Mouse (Mus musculus): ENCODE results near the gene Coro1b. TPM values are rescaled to one million over a fixed set of nuclear protein-coding genes. Genes with fewer than 3 reads are reported as not detected.

Coro1b gene
- polyA plus RNA-seq, 1 experiment from 2014 or later, result 119 TPM

DNA sequence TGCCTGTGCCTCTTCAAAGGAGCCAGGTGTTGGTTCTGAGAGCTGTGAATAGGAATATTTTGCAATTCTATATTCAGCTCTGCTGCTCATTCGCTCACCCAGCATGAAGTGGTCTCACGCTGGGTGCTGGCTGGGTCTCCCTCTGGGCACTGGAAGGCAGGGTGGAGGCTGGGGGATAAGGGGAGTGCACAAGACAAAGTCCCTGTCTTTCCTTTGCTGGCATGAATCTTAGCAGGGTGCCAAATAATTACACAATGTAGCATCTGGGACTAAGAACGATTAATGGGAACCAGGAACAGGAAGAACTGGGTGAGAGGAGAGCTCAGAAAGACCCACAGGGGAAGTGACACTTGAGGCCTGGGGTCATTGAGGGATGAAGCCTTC lies 1.4 kb upstream of the Coro1b start:
- 43% methylated on average over 3 of the region's 3 CpGs for WGBS

DNA sequence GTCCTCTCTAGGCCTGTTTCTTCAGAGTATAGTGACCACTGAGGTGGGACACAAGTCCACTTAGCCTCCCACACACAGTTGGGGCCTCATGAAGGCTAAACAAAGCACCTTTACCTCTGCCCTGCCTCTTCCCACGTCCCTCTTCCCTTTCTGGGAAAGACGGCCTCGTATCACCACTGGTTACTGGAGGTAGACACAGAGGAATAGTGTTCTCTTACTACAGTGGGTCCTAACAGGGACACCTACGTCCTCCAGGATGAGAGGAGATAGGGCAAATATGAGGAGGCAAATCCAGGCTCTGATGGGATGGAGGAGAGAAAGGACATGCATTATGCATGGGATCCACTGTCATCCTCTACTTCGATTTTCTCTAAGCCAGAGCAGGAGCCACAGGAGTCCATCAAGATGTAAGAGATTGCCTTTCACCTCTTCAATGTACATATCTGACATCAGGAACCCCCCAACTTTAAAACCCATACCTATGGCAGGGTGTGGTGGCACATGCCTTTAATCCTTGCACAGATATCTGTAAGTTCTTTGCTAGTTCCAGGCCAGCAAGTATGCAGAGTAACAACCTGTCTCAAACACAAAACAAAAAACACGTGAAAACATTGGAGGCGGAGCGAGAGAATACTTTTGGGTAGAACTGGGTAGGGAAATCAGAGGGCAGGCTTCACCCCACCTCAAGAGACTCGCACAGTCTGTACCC lies 483 bp upstream of the Coro1b start:
- Histone ChIP-seq H3K9me3 (no peaks in the 10 kb centered on the region), H3K4me2 (peak overlapping the region; percentile 82), H3K4me1 (replicated peaks) (peaks cover 26% of the 10 kb centered on the region), H3K4me3 (peak overlapping the region; percentile 81), H3K27ac (replicated peaks) (peak overlapping the region; percentile 74), H3K36me3 (peaks cover 5% of the 10 kb centered on the region; the same call in 1 of the 2 replicates), H3K27me3 (no peaks in the 10 kb centered on the region), H3K9ac (peak overlapping the region; percentile 87)
- 35% methylated on average over 9 of the region's 9 CpGs for WGBS
- ATAC-seq (ENCODE audit: low FRiP score, low read depth), result peak; percentile 36

More for the DNA sequence above, 1.4 kb upstream of the Coro1b start:
- H3K9ac ChIP-seq, result no peak overlapping the region
- H3K27me3 ChIP-seq, result no peaks in the 10 kb centered on the region
- H3K36me3 ChIP-seq, result peaks cover 5% of the 10 kb centered on the region; the same call in 1 of the 2 replicates
- no peak for ATAC-seq (ENCODE audit: low FRiP score, low read depth)
- H3K27ac ChIP-seq (replicated peaks), result no peak overlapping the region
- H3K9me3 ChIP-seq, result no peaks in the 10 kb centered on the region
- peaks cover 26% of the 10 kb centered on the region for H3K4me1 ChIP-seq (replicated peaks)
- no peak overlapping the region for H3K4me2 ChIP-seq
- H3K4me3 ChIP-seq, result no peak overlapping the region

DNA sequence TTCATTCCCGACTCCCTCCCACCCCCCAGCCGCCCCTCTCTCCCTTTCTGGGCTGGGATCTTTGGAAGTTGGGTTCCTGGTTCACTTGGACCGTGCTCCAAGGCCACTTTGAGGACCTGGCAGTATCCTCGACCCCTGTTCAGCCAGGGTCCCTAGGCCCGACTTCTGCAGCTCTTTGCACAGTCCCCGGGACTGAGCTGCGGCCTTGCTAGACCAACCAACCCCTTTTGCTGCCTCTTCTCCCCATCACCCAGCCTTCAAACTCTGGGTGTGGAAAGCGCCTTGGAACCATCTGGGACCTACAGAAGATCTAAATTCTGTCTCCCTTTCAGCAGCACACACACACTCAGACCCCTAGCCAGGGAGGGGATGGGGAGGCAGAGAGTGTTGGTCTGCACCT lies 400 bp downstream of the Coro1b start:
- no peaks in the 10 kb centered on the region for H3K9me3 ChIP-seq
- 4% methylated on average over 8 of the region's 8 CpGs for WGBS
- peak overlapping the region; percentile 74 for H3K27ac ChIP-seq (replicated peaks)
- H3K27me3 ChIP-seq, result no peaks in the 10 kb centered on the region
- peak; percentile 0; the same call in 1 of the 2 replicates for ATAC-seq (ENCODE audit: low FRiP score, low read depth)
- H3K4me2 ChIP-seq, result peak overlapping the region; percentile 82
- peaks cover 26% of the 10 kb centered on the region for H3K4me1 ChIP-seq (replicated peaks)
- peaks cover 5% of the 10 kb centered on the region; the same call in 1 of the 2 replicates for H3K36me3 ChIP-seq
- peak overlapping the region; percentile 87 for H3K9ac ChIP-seq
- peak overlapping the region; percentile 81 for H3K4me3 ChIP-seq

DNA sequence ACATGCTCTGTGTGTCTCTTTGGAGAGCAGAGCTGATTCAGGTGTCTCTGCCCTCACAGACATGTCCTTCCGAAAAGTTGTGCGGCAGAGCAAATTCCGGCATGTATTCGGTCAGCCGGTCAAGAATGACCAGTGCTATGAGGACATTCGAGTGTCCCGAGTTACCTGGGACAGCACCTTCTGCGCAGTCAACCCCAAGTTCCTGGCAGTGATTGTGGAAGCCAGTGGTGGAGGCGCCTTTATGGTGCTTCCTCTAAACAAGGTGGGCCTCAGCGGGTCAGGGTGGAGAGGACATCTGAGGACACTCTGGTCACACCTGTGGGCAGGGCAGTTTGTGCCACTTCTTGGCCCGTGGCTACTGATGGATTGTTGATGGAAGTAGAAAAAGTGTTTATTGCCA lies 864 bp downstream of the Coro1b start:
- no peak for ATAC-seq (ENCODE audit: low FRiP score, low read depth)
- Histone ChIP-seq H3K27me3 (no peaks in the 10 kb centered on the region), H3K9me3 (no peaks in the 10 kb centered on the region), H3K4me1 (replicated peaks) (peaks cover 26% of the 10 kb centered on the region), H3K4me2 (peak overlapping the region; percentile 82), H3K9ac (peak overlapping the region; percentile 87), H3K4me3 (peak overlapping the region; percentile 81), H3K36me3 (peaks cover 5% of the 10 kb centered on the region; the same call in 1 of the 2 replicates), H3K27ac (replicated peaks) (no peak overlapping the region)
- WGBS, result 92% methylated on average over 11 of the region's 11 CpGs

DNA sequence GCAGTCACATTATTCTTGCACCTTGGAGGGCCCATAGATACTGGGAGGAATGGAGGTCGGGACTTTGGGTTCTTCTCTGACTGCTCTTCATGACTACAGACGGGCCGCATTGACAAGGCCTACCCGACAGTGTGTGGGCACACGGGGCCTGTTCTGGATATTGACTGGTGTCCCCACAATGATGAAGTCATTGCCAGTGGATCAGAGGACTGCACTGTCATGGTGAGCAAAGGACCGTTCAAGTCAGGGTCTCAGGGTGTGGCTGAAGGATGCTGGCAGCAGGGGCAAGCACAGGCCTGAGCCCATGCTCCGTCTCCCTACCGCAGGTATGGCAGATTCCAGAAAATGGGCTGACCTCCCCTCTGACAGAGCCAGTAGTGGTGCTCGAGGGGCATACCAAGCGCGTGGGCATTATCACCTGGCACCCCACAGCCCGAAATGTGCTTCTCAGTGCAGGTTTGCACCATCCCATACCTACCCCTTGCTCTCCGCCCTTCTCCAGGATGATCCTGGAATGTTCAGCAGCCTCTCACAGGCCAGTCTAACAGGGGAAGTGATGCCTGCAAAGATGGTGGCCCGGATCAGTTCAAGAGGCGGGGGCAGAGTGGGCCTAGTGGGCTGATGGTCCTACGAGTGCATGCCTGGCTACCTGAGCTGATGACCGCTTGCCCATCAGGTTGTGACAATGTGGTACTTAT lies 1.5 kb downstream of the Coro1b start:
- WGBS, result 96% methylated on average over 17 of the region's 17 CpGs
- H3K9ac ChIP-seq, result no peak overlapping the region

DNA sequence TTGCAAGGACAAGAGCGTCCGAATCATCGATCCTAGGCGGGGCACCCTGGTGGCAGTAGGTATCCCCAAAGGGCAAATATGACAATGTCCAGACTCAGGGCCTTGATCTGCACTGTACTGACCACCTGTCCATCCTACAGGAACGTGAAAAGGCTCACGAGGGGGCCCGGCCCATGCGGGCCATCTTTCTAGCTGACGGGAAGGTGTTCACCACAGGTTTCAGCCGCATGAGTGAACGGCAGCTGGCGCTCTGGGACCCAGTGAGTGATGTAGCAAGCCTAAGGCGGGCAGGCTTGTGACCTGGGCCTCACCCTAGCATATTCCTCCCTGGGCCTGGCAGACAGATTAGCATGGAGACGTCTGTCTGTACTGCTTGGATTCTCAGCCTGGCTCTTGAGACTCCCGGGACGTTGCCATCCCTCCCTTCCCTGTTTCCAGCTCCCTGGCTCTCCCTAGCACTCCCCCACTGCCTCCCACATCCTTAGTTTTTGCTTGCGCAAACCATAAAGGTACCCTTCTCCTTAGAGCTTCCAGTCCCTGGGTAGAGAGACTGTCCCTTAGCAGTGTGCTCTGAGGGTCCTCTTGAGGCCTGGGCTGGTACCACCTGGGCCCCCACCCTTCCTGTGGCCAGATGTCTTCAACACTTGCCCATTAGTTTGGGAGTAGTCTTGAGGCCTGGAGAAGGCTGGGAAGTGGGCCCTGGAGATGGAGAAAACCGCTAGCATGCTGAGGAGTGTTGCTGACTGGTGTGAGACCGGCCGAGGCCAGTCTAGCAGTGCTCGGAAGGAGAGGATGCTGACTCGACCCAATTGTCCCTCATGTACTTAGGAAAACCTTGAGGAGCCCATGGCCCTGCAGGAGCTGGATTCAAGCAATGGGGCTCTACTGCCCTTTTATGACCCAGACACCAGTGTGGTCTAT lies 2.4 kb downstream of the Coro1b start:
- no peaks in the 10 kb centered on the region for H3K9me3 ChIP-seq
- WGBS, result 90% methylated on average over 22 of the region's 22 CpGs
- ATAC-seq (ENCODE audit: low FRiP score, low read depth), result no peak
- peaks cover 26% of the 10 kb centered on the region for H3K4me1 ChIP-seq (replicated peaks)
- no peak overlapping the region for H3K27ac ChIP-seq (replicated peaks)
- peaks cover 5% of the 10 kb centered on the region; the same call in 1 of the 2 replicates for H3K36me3 ChIP-seq
- H3K4me2 ChIP-seq, result no peak overlapping the region
- H3K4me3 ChIP-seq, result no peak overlapping the region
- no peak overlapping the region for H3K9ac ChIP-seq
- H3K27me3 ChIP-seq, result no peaks in the 10 kb centered on the region

More for the DNA sequence above, 1.5 kb downstream of the Coro1b start:
- H3K27me3 ChIP-seq, result no peaks in the 10 kb centered on the region
- no peaks in the 10 kb centered on the region for H3K9me3 ChIP-seq
- peaks cover 26% of the 10 kb centered on the region for H3K4me1 ChIP-seq (replicated peaks)
- H3K27ac ChIP-seq (replicated peaks), result no peak overlapping the region
- H3K4me2 ChIP-seq, result peak overlapping the region; percentile 82
- H3K4me3 ChIP-seq, result peak overlapping the region; percentile 81; the same call in 1 of the 2 replicates
- H3K36me3 ChIP-seq, result peaks cover 5% of the 10 kb centered on the region; the same call in 1 of the 2 replicates
- ATAC-seq (ENCODE audit: low FRiP score, low read depth), result no peak

DNA sequence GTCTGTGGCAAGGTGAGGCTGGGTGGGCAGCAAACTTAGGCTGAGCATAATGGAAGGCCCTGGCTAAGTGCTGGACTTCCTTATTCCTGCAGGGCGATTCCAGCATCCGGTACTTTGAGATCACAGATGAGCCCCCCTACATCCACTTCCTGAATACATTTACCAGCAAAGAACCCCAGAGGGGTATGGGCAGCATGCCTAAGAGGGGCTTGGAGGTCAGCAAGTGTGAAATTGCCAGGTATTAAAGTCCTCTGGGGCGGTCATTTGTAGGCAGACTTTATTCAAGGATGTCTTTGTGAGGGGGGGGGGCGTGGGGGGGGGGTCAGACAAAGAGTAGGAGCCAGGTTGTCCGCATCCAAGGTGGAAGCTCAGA lies 3.1 kb downstream of the Coro1b start:
- ATAC-seq (ENCODE audit: low FRiP score, low read depth), result no peak
- no peak overlapping the region for H3K9ac ChIP-seq
- H3K4me3 ChIP-seq, result no peak overlapping the region
- no peak overlapping the region for H3K27ac ChIP-seq (replicated peaks)
- 77% methylated on average over 5 of the region's 5 CpGs for WGBS
- peaks cover 26% of the 10 kb centered on the region for H3K4me1 ChIP-seq (replicated peaks)
- H3K9me3 ChIP-seq, result no peaks in the 10 kb centered on the region
- H3K27me3 ChIP-seq, result no peaks in the 10 kb centered on the region
- no peak overlapping the region for H3K4me2 ChIP-seq
- peaks cover 6% of the 10 kb centered on the region; the same call in 1 of the 2 replicates for H3K36me3 ChIP-seq

DNA sequence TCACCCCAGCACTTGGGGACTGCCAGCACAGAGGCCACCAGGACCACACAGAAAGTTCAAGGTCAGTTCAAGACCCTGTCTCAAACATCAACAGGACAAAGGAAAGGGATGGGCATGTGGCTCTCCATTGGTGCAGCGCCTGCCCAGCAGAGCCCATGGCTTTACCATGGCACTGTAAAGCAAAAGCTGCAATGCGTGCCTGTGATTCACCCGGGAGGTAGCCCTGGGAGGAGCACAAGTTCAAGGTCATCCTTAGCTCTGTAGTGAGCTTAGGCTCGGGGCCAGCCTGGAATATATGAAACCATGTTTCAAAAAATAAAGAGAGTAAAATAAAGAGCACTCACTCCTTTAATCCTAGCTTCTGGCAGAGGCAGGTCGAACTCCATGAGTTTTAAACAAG lies 3.5 kb downstream of the Coro1b start:
- Histone ChIP-seq H3K4me2 (no peak overlapping the region), H3K9me3 (no peaks in the 10 kb centered on the region), H3K27me3 (no peaks in the 10 kb centered on the region), H3K9ac (no peak overlapping the region), H3K27ac (replicated peaks) (no peak overlapping the region), H3K4me3 (no peak overlapping the region), H3K36me3 (peaks cover 10% of the 10 kb centered on the region; the same call in 1 of the 2 replicates), H3K4me1 (replicated peaks) (peaks cover 26% of the 10 kb centered on the region)
- no peak for ATAC-seq (ENCODE audit: low FRiP score, low read depth)
- 83% methylated on average over 5 of the region's 5 CpGs for WGBS

DNA sequence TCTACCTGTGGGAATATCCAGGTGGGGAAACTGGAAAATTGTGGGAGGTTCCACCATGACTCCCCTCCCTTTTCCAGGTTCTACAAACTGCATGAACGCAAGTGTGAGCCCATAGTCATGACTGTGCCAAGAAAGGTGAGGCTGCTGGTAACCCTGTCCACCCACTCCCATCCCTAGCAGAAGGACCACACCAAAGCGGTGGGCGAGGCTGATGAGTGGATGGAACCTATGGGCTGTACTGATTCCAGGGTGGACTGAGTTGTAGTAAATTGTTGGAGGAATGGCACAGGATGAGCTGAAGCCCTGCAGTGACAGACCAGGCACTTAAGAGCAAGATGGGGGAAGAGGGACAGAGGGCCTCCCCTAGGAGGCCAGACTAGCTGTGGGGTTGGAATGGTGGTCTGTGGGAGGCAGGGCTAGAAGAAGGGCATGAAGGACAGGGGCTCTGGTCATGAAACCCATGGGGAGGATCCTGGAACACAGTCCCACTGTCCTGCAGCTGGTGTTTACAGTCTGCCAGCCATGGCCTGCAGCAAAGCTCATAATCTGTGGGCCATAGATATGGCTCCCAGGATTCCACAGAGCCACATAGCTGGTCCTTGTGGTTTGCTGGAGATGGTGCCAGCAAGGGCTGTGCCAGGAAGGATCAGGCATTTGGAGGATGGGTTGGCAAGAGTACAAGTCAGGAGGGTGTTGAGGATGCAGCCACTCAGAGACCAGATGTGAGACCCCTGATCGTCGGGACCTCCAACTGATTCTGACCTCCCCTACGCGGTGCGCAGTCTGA lies 4.2 kb downstream of the Coro1b start:
- no peak overlapping the region; the same call in 1 of the 2 replicates for H3K27ac ChIP-seq (replicated peaks)

DNA sequence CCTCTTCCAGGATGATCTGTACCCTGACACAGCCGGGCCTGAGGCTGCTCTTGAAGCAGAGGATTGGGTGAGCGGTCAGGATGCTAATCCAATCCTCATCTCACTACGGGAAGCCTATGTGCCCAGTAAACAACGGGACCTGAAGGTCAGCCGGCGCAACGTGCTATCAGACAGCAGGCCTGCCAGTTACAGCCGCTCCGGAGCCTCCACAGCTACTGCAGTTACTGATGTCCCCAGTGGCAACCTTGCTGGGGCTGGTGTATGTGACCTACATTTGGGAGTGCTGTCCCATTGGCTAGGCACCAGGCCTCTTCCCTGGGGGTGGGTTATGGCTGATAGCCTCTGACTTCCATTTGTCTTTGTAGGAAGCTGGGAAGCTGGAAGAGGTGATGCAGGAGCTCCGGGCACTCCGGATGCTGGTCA lies 4.8 kb downstream of the Coro1b start, which contains the start of gene Ptprcap:
Ptprcap (plus strand) TSS at position 373 of the 423 bp plus-strand sequence.
- no peak for ATAC-seq (ENCODE audit: low FRiP score, low read depth)
- H3K27ac ChIP-seq (replicated peaks), result no peak within 1 kb of the TSS; the same call in 1 of the 2 replicates
- no peaks in the 10 kb centered on the region for H3K9me3 ChIP-seq
- no peak within 1 kb of the TSS for H3K9ac ChIP-seq
- no peak within 1 kb of the TSS for H3K4me2 ChIP-seq
- H3K4me1 ChIP-seq (replicated peaks), result peaks cover 18% of the 10 kb centered on the region
- peaks cover 20% of the 10 kb centered on the region; the same call in 1 of the 2 replicates for H3K36me3 ChIP-seq
- WGBS, result 72% methylated on average over 11 of the region's 11 CpGs
- no peaks in the 10 kb centered on the region for H3K27me3 ChIP-seq
- no peak within 1 kb of the TSS for H3K4me3 ChIP-seq

More for the DNA sequence above, 4.2 kb downstream of the Coro1b start:
- no peak for ATAC-seq (ENCODE audit: low FRiP score, low read depth)
- Histone ChIP-seq H3K36me3 (peaks cover 14% of the 10 kb centered on the region; the same call in 1 of the 2 replicates), H3K27me3 (no peaks in the 10 kb centered on the region), H3K4me1 (replicated peaks) (peaks cover 24% of the 10 kb centered on the region), H3K4me3 (no peak overlapping the region), H3K9ac (no peak overlapping the region), H3K4me2 (no peak overlapping the region), H3K9me3 (no peaks in the 10 kb centered on the region)
- 85% methylated on average over 8 of the region's 8 CpGs for WGBS

Data from hindbrain, embryonic 15.5 days (tissue).